In genomic region chr9:23436751-23437150, GRCm38 (mm10) we compare ENCODE assay signal across 11 mouse cellular contexts.
DNase-seq lines count a peak whose midpoint lies in the region; ATAC-seq lines count a peak whose summit lies in the region.
"Had no signal": no experiment of that assay in that cellular context is flagged by ENCODE, and none has a peak within 500 bp of the region (broad histone marks: within the 10 kb centered on the region; RNA-seq: fewer than 3 reads in every experiment).

No protein-coding gene starts in this region.

- 0 out of 2 replicates have a peak, but pooled peaks cover 2% of the 10 kb centered on the region for H3K27me3 ChIP-seq in limb, embryonic 13.5 days
- H3K27me3 ChIP-seq: neural tube, embryonic 13.5 days had no signal

- no peak overlapping the region for H3K27ac ChIP-seq in limb, embryonic 13.5 days
- H3K27ac ChIP-seq: midbrain, embryonic 10.5 days; neural tube, embryonic 13.5 days had no signal

- H3K36me3 ChIP-seq in limb, embryonic 13.5 days = no peaks in the 10 kb centered on the region
- H3K36me3 ChIP-seq: midbrain, embryonic 10.5 days; neural tube, embryonic 13.5 days had no signal

- 28% methylated on average over 6 of the region's 6 CpGs for WGBS in limb, embryonic 13.5 days

- peaks cover 24% of the 10 kb centered on the region for H3K4me1 ChIP-seq in limb, embryonic 13.5 days
- H3K4me1 ChIP-seq: midbrain, embryonic 10.5 days; neural tube, embryonic 13.5 days had no signal

- no peak overlapping the region for H3K9ac ChIP-seq in limb, embryonic 13.5 days
- H3K9ac ChIP-seq: neural tube, embryonic 13.5 days had no signal

- DNase-seq in cerebellum, adult 9-10 months = peak; percentile 6
- DNase-seq in cerebellum, adult 8-10 months = no peak
- peak; percentile 10 to 26 for DNase-seq in left cerebral cortex, postnatal 36 days (ENCODE audit: low spot score in 2 of 2)
- no peak for DNase-seq in left cerebral cortex, postnatal 14 days (ENCODE audit: low spot score in 2 of 2)
- DNase-seq in gastrocnemius, postnatal 25 days = peak; percentile 55
- no peak for DNase-seq in testis, postnatal 10 days (ENCODE audit: low spot score)
- DNase-seq in urinary bladder, postnatal 10 days (ENCODE audit: low spot score) = no peak

- peak; percentile 48; the same call in 1 of the 2 replicates for ATAC-seq in limb, embryonic 13.5 days (ENCODE audit: low FRiP score, low read depth)
- ATAC-seq: hindbrain, embryonic 16.5 days had no signal

- H3K4me2 ChIP-seq in limb, embryonic 13.5 days (replicated peaks) = no peak overlapping the region
- H3K4me2 ChIP-seq: neural tube, embryonic 13.5 days had no signal

- no peak overlapping the region for H3K4me3 ChIP-seq in limb, embryonic 13.5 days
- H3K4me3 ChIP-seq: midbrain, embryonic 10.5 days; neural tube, embryonic 13.5 days had no signal

- intact Hi-C loops in left cerebral cortex, postnatal 36 days (cut with DNase I) = no loop called here
- intact Hi-C loops in left cerebral cortex, postnatal 14 days (cut with DNase I) = no loop called here

- no peaks in the 10 kb centered on the region for H3K9me3 ChIP-seq in limb, embryonic 13.5 days
- H3K9me3 ChIP-seq: midbrain, embryonic 10.5 days; neural tube, embryonic 13.5 days had no signal

Comparison
In these comparisons a context has a peak if more than half of its experiments do, and no peak if none do; other contexts are left out.
1. DNase-seq: peak in cerebellum, adult 9-10 months (single experiment), left cerebral cortex, postnatal 36 days (2 of 2) and gastrocnemius, postnatal 25 days (single experiment); none in cerebellum, adult 8-10 months (single experiment), left cerebral cortex, postnatal 14 days (0 of 2), testis, postnatal 10 days (single experiment) and urinary bladder, postnatal 10 days (single experiment).